Mouse (Mus musculus): ENCODE measurements around the gene Fam171a1.
"Not testable (repeated sequence)": the region's sequence is repeated elsewhere in the genome, so short reads cannot be mapped to it uniquely, and the experiment has no call there.

Fam171a1 gene

DNA sequence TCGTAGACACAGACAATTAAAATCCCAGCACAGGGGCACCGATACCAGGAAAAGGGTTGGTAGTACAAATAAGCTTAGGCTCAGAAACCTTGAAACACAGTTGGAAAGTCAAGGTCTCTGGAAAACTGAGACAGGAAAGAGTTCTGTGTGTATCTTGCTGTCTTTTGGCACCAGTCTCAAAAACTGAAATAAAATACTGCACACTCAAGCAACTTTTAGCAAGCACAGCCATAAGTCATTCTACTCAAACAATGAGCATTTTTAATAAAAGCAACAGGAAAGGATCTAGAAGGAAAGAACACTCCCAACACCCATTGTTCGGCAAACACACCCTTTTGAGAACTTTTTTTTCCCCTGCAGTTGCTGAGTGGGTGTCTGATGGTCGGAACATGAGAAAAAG is at the start of gene Fam171a1:
Gene Fam171a1, plus strand, starts transcription at position 359 of the 400 bp plus-strand sequence.
- DNase-seq (ENCODE audit: low read depth, low spot score) = no peak

DNA sequence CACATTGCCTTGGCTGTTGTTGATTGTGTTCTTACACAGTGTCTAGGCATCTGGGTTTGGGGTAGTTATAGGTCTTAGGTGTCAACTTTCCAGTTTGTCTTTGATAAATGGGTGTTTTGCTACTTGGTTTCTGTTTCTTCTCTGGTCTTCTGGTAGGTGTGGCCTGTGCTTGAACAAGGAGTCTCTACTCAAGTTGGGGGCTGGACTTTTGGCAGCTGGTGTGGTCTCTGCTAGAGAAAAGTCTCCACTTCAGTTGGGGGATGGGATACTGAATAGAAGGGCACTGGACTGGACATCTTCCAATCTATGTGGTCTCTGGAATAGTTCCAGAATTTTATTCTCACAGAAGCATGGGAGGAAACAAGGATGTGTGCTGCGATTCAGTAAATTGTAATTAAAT is 44.9 kb upstream of the Fam171a1 start:
- DNase-seq (ENCODE audit: low read depth, low spot score) = no peak

DNA sequence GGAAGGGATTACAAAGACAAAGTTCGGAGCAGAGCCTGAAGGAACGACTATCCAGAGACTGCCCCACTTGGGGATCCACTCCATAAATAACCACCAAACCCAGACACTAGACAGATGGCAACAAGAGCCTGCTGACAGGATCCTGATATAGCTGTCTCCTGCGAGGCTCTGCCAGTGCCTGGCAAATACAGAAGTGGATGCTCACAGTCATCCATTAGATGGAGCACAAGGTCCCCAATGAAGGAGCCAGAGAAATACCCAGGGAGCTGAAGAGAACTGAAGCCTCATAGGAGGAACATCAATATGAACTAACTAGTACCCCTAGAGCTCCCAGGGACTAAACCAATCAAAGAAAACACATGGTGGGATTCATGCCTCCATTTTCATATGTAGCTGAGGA is 25.7 kb upstream of the Fam171a1 start:
- not testable (repeated sequence) for DNase-seq (ENCODE audit: low read depth, low spot score)

DNA sequence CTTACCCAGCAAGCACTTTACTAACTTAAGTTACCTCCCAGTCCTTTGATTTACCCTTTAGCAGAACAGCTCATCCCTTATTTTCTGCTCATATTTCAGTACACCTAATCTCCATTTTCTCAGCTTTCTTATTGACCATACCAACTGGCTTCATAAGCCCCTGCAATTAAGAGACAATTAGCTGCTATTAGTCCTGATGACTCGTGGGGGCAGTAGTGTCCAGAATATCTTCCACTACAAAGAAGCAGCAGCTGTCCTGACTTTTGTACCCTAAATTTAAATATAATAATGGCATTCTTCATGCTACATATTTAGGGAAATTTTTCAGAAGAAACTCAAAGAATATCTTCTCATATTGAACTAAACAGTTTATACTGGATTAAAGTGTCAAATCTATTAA is 24.8 kb upstream of the Fam171a1 start:
- DNase-seq (ENCODE audit: low read depth, low spot score) = no peak

DNA sequence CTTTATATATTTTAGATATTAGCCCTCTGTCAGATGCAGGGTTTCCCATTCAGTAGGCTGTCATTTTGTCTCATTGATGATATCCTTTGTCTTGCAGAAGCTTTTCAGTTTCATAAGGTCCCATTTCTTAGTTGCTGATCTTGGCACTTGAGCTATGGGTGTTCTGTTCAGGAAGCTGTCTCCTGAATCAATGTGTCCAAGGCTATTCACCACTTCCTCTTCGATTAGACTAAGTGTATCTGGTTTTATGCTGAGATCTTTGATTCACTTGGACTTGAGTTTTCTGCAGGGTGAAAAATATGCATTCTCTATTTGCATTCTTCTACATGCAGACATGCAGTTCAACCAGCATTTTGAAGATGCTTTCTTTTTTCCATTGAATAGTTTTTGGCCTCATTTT is 17.9 kb upstream of the Fam171a1 start:
- DNase-seq (ENCODE audit: low read depth, low spot score) = no peak

DNA sequence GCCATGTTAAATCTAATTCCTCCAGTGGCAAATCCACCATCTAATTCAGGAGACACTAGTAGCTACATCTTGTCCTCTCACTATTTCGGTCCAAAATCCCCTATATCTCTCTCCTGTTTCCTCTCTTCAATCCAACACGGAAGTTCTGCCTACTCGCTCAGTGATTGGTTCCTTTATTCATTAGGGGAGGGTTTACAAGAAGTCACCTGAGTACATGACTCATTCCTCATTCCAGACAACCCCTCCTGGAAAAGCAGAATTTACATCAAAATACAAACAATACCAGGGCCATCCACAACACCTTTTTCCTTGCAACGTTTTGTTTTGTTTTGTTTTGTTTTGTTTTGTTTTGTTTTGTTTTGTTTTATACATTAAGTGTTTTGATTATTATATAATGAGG is 14.1 kb upstream of the Fam171a1 start:
- no peak for DNase-seq (ENCODE audit: low read depth, low spot score)

- DNase-seq (ENCODE audit: low read depth, low spot score) = no peak
Observed at GRCm38 (mm10) chr2:3101292-3101957, 12.6 kb upstream of the Fam171a1 start.

- DNase-seq (ENCODE audit: low read depth, low spot score) = no peak
Observed at GRCm38 (mm10) chr2:3102360-3102759, 11.7 kb upstream of the Fam171a1 start.

DNA sequence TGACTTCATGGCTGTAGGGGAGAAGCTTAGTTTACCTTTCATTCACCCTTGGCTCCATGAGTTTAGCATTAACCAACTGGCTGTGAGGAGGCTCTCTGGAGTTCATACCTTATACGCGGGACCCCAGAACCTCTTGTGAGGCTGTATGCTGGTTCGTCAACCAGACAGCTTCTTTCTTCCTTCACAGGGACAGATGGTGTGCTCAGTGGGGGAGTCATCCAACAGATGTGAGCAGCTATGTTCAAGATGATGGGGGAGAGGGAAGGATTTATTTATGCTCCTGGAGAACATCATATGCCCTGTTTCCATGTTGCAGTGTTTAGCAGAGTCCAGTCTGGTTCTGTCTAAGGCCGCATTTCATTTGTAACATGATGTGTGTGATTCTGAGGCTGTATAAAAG is 6.6 kb upstream of the Fam171a1 start:
- no peak for DNase-seq (ENCODE audit: low read depth, low spot score)

- DNase-seq (ENCODE audit: low read depth, low spot score) = no peak
Observed at GRCm38 (mm10) chr2:3108431-3108830, 5.6 kb upstream of the Fam171a1 start.

DNA sequence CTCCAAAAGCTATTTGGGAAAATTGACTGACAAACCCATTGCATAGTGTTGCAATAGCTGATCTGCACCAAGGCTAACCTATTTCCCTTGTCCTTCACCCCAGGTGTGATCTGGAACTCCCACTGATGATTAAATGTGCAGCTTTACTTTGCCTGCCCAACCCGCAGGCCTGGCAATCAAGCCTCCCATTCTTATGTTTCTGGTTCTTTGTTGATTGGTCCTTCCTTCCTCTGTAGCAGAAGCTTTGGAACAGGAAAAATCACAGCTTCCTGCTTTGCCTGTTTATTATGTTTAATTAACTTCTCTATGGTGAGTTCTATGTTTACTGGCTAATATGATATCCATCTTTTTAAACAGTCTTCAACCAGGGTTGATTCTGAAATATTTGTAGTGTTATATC is 5.2 kb upstream of the Fam171a1 start:
- DNase-seq (ENCODE audit: low read depth, low spot score) = no peak

- DNase-seq (ENCODE audit: low read depth, low spot score) = no peak
Observed at GRCm38 (mm10) chr2:3117855-3118202, 3.8 kb downstream of the Fam171a1 start.

- DNase-seq (ENCODE audit: low read depth, low spot score) = peak; percentile 75
Observed at GRCm38 (mm10) chr2:3118203-3118941, 4.3 kb downstream of the Fam171a1 start.

- no peak for DNase-seq (ENCODE audit: low read depth, low spot score)
Observed at GRCm38 (mm10) chr2:3118969-3119368, 4.9 kb downstream of the Fam171a1 start.

DNA sequence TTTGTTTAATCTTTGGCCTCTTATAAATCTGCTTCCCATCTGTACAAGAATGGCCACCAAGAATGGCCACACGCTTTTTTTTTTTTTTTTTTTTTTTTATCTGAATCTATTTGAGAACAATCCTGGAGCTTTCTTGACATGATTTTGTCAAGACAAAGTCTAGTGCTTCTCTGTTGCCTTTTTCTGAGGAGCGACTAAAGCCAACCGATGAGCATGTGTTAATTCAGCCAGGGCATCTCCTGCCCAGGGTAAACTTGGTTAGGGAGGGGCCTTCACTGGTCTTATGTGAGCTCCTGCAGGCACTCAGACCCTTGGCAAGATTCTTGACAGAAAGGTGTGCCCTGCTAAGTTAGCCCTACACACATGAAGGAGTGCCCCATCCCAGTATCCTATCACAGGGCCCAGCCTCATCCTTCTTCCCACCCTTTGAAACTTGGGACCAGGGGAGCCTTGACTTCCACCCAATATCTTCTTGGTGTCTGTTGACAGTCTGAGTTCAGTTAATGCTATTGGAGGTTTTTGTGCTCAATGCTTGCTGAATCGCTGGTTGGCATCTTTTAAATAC is 5.4 kb downstream of the Fam171a1 start:
- no peak for DNase-seq (ENCODE audit: low read depth, low spot score)

DNA sequence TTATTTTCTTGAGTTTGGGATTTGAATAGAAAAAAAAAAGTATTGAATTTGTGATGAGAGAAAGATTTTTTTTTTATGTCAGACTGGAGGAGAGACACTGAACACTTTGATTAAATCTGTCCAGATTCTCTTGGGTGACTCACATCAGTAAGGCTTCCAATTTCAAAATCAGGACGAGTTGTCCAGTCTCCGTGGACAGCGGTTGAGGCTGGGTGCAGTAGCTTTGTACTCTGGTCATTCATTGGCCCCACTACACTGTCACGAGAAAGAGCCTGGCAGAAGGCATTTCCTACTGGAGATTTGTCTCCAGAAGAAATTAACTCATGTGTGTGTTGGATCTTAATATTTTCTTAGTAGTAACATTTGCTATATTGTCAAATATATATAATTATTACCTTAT is 8.5 kb downstream of the Fam171a1 start:
- DNase-seq (ENCODE audit: low read depth, low spot score) = no peak

DNA sequence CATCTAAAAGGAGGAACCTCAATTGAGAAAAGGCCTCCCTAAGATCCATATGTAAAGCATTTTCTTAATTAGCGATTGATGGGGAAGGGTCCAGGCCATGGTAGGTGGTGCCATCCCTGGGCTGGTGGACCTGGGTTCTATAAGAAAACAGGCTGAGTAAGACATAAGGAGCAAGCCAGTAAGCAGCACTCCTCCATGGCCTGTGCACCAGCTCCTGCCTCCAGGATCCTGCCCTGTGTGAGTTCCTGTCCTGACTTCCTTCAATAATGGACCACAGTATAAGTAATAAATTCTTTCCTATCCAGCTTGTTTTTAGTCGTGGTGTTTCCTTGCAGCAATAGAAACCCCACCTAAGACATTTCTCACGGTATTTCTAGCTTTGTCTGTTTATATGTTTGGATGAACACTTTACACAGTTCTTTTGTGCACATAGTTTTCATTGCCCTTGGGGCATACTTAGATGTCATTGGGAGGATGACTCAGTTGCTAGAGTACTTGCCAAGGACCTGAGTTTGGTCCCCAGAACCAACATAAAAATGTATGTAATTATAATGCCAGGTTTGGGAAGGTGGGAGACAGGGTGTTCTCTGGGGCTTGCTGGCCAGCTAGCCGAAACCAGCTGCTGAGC is 13.3 kb downstream of the Fam171a1 start:
- no peak for DNase-seq (ENCODE audit: low read depth, low spot score)

DNA sequence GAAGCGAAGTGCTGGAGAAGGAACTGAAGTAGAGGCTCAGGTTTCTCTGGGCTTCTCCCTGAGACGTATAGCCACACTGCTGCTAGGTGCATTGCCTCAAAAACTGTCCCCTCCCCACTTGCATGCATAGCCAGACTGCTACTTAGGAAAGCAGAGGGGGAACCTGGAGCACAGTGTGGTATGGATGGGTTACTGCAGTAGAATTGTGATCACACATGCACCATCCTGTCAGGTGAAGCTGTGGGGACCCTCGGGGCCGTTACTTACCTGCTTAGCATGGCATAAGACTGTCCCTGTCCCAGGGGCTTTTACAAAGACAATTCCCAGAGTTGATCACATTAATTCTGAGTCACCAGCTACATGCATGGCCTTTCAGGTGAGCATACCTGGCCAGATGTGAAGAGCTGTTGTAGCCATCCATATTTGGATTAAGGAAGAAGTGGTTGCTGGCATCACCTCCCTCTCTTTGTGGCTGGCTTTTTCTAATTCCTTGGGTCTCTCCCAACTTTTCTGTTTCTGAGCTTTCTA is 14.4 kb downstream of the Fam171a1 start:
- no peak for DNase-seq (ENCODE audit: low read depth, low spot score)

- DNase-seq (ENCODE audit: low read depth, low spot score) = no peak
Observed at GRCm38 (mm10) chr2:3128910-3129309, 14.9 kb downstream of the Fam171a1 start.

DNA sequence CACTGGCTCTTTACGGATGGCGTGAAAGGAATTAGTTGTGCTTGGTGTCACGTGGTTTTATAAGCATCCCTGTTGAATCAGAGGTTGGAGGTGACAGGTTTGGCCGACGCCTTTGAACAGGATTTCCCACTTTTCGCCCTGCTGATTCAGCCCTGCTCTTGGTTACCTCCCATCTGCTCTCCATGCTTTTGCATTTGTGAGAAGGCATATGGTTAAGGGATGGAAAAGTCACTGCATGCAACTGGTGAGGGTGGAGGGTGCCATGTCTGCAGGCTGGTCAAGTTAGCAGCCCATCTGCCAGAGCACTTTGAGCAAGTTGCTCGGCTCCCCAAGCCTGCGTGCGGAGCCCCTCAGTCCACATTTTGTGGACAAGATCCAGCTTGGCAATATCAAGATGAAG is 18.4 kb downstream of the Fam171a1 start:
- no peak for DNase-seq (ENCODE audit: low read depth, low spot score)

- DNase-seq (ENCODE audit: low read depth, low spot score) = no peak
Observed at GRCm38 (mm10) chr2:3134580-3135296, 20.7 kb downstream of the Fam171a1 start.

DNA sequence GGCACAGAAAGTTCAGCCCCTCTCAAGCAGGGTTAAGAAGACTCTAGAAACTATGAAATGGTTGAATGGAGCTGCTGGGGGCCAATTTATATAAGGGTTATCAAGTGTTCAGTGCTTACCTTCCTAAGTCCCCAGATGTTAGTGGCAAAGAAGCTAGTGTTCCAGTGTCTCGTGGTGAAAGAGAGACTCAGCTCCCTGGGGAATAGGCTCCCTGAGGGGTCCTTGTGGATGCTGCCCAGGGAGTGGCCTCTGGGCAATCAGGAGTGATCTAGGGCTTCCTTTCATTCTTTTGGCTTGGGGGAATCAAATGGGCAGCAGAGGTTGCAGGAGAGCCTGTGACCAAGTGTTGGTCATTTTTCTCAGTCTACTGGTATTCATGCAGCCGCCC is 21.3 kb downstream of the Fam171a1 start:
- no peak for DNase-seq (ENCODE audit: low read depth, low spot score)
